ENCODE assay signal across 8 mouse cellular contexts in genomic region chr15:6231308-6232103, GRCm38 (mm10).
A peak's percentile ranks its signal among the peaks of the same experiment; 100 is the strongest.
DNase-seq lines count a peak whose midpoint lies in the region.

No protein-coding gene starts in this region.

- intact Hi-C loops in left cerebral cortex, postnatal 25 days (cut with DNase I), result no loop called here
- intact Hi-C loops in heart, postnatal 36 days (cut with DNase I), result loop anchor here (10.0 kb wide), 1 partner anchor 393 kb away; no protein-coding TSS in a partner anchor

- DNase-seq in cerebellum, postnatal 10 days, result peak; percentile 75 to 82
- DNase-seq in cerebellum, adult 18-20 months, result no peak
- DNase-seq in left cerebral cortex, postnatal 25 days (ENCODE audit: low spot score in 2 of 2), result peak; percentile 13 to 33
- no peak for DNase-seq in left cerebral cortex, adult 8-10 months (ENCODE audit: low spot score in 2 of 2)
- DNase-seq in Muller cell, postnatal 12 days (ENCODE audit: inconsistent ontology term), result peak; percentile 27
- peak; percentile 17 to 33 for DNase-seq in heart, postnatal 36 days
- no peak for DNase-seq in thymus, postnatal 36 days
- DNase-seq in ovary, adult 18-20 months (ENCODE audit: low spot score), result no peak

Comparison
In these comparisons a context has a peak if more than half of its experiments do, and no peak if none do; other contexts are left out.
1. DNase-seq: peak in cerebellum, postnatal 10 days (2 of 2), left cerebral cortex, postnatal 25 days (2 of 2), Muller cell, postnatal 12 days (single experiment) and heart, postnatal 36 days (2 of 2); none in cerebellum, adult 18-20 months (0 of 2), left cerebral cortex, adult 8-10 months (0 of 2), thymus, postnatal 36 days (0 of 2) and ovary, adult 18-20 months (single experiment).